Mouse (Mus musculus) erythroid progenitor cell, adult 5-6 weeks (primary cell): ENCODE data around the gene Slco1a6. TPM values are rescaled to one million over a fixed set of nuclear protein-coding genes. Genes with fewer than 3 reads are reported as not detected.

Source experiments
- ATAC-seq: replicated peaks from 2 replicates; pipeline ENCODE4 v1.8.0; 2016; ENCODE audit warnings: moderate number of reproducible peaks, mild to moderate bottlenecking, moderate TSS enrichment, inconsistent platforms; ENCODE audit not compliant: poor library complexity, low FRiP score, severe bottlenecking
- total RNA-seq, 2 experiments: library from RNA; stranded (forward) in 1 of 2; stranded (reverse) in 1 of 2; fragments of 150-400 nt in 1 of 2; fragments of 186-747, 209-891 nt in 1 of 2; gene quantifications; 2 replicates each; pipeline versions ENCODE4 v1.2.3 to v1.2.4; 2015 to 2017; ENCODE audit warnings: low replicate concordance in 2 of 2

Slco1a6 gene
- total RNA-seq, 2 experiments from 2014 or later = not detected

GRCm38 (mm10) chr6:142040306-142041175 is 167.8 kb downstream of the Slco1a6 start:
- ATAC-seq = no peak

GRCm38 (mm10) chr6:142035771-142036170 is 172.6 kb downstream of the Slco1a6 start:
- no peak for ATAC-seq

Other genes with a start within 250 kb of the Slco1a6 start
- gene Gm6614, start 197.1 kb downstream of the Slco1a6 start, total RNA-seq (2015; ENCODE audit: low replicate concordance) = not detected in 2 replicates
- not detected in 2 replicates for gene Gm6614, start 197.1 kb downstream of the Slco1a6 start, total RNA-seq (2017; ENCODE audit: low replicate concordance)
- not detected in 2 replicates for gene Iapp, start 89.9 kb upstream of the Slco1a6 start, total RNA-seq (2015; ENCODE audit: low replicate concordance)
- not detected in 2 replicates for gene Iapp, start 89.9 kb upstream of the Slco1a6 start, total RNA-seq (2017; ENCODE audit: low replicate concordance)
- 1.1 TPM in 1 of 2 replicates, not detected in the other for gene Slco1a5, start 114.5 kb upstream of the Slco1a6 start, total RNA-seq (2015; ENCODE audit: low replicate concordance)
- gene Slco1a5, start 114.5 kb upstream of the Slco1a6 start, total RNA-seq (2017; ENCODE audit: low replicate concordance) = 0.26 TPM in 1 of 2 replicates, not detected in the other
- gene Pyroxd1, start 137.1 kb upstream of the Slco1a6 start, total RNA-seq (2015; ENCODE audit: low replicate concordance) = 3.6 and 7.1 TPM in 2 replicates
- gene Pyroxd1, start 137.1 kb upstream of the Slco1a6 start, total RNA-seq (2017; ENCODE audit: low replicate concordance) = 1.5 and 4.8 TPM in 2 replicates
- 23.1 and 52.6 TPM in 2 replicates for gene Recql, start 178.6 kb upstream of the Slco1a6 start, total RNA-seq (2015; ENCODE audit: low replicate concordance)
- 17.1 and 23.3 TPM in 2 replicates for gene Recql, start 178.6 kb upstream of the Slco1a6 start, total RNA-seq (2017; ENCODE audit: low replicate concordance)
- gene Golt1b, start 178.7 kb upstream of the Slco1a6 start, total RNA-seq (2015; ENCODE audit: low replicate concordance) = 13.8 and 19.5 TPM in 2 replicates
- 19.9 and 30.9 TPM in 2 replicates for gene Golt1b, start 178.7 kb upstream of the Slco1a6 start, total RNA-seq (2017; ENCODE audit: low replicate concordance)
- not detected in 2 replicates for gene Spx, start 204.9 kb upstream of the Slco1a6 start, total RNA-seq (2015; ENCODE audit: low replicate concordance)
- gene Spx, start 204.9 kb upstream of the Slco1a6 start, total RNA-seq (2017; ENCODE audit: low replicate concordance) = 1.7 TPM in 1 of 2 replicates, not detected in the other